Mouse (Mus musculus) hematopoietic multipotent progenitor cell, adult 10-12 weeks (in vitro differentiated cells): ENCODE results near the gene Il33. TPM values are rescaled to one million over a fixed set of nuclear protein-coding genes. Genes with fewer than 3 reads are reported as not detected.

Experiments used
- polyA plus RNA-seq: library from polyadenylated mRNA; stranded (reverse); fragments of >175 nt; gene quantifications from 2 replicates; pipeline ENCODE4 v1.2.3, GENCODE M21; 2012; ENCODE audit warnings: low replicate concordance

Gene Il33
- polyA plus RNA-seq: not detected in 2 replicates

GRCm38 (mm10) chr19:29924638-29925258, at the start of gene Il33:
Gene Il33 (plus strand): TSS chr19:29925114.

GRCm38 (mm10) chr19:30003621-30004020, 78.7 kb downstream of the Il33 start, which contains the start of gene Trpd52l3:
Gene Trpd52l3 (plus strand): TSS chr19:30003790.

Other genes with a start within 250 kb of the Il33 start
- not detected in 2 replicates for gene Mlana, start 227.3 kb upstream of the Il33 start, polyA plus RNA-seq
- gene 9930021J03Rik, start 119.1 kb upstream of the Il33 start, polyA plus RNA-seq: 2.7 and 3.2 TPM in 2 replicates
- 0.49 and 4.4 TPM in 2 replicates for gene Ranbp6, start 112.1 kb upstream of the Il33 start, polyA plus RNA-seq
- not detected in 2 replicates for gene Trpd52l3, start 78.7 kb downstream of the Il33 start, polyA plus RNA-seq
- 9.5 and 24.6 TPM in 2 replicates for gene Uhrf2, start 105.4 kb downstream of the Il33 start, polyA plus RNA-seq